Mouse (Mus musculus): ENCODE measurements around the gene Otx2.
"Not testable (repeated sequence)": the region's sequence is repeated elsewhere in the genome, so short reads cannot be mapped to it uniquely, and the experiment has no call there.

Gene Otx2

GRCm38 (mm10) chr14:48653081-48653480 lies 20.5 kb downstream of the Otx2 start:
- DNase-seq, result no peak

- DNase-seq, result no peak
Measured at GRCm38 (mm10) chr14:48652256-48652655, 21.4 kb downstream of the Otx2 start.

- no peak for DNase-seq
Measured at GRCm38 (mm10) chr14:48651471-48652211, 22.0 kb downstream of the Otx2 start.

- DNase-seq, result no peak
Measured at GRCm38 (mm10) chr14:48641462-48642395, 31.9 kb downstream of the Otx2 start.

GRCm38 (mm10) chr14:48633141-48633540 lies 40.5 kb downstream of the Otx2 start:
- DNase-seq, result no peak

- DNase-seq, result no peak
Measured at GRCm38 (mm10) chr14:48632335-48632734, 41.3 kb downstream of the Otx2 start.

- no peak for DNase-seq
Measured at GRCm38 (mm10) chr14:48631486-48631885, 42.1 kb downstream of the Otx2 start.

GRCm38 (mm10) chr14:48629404-48629803 lies 44.2 kb downstream of the Otx2 start:
- no peak for DNase-seq

- no peak for DNase-seq
Measured at GRCm38 (mm10) chr14:48626271-48626670, 47.3 kb downstream of the Otx2 start.

GRCm38 (mm10) chr14:48625331-48625694 lies 48.3 kb downstream of the Otx2 start:
- no peak for DNase-seq

- DNase-seq, result peak; percentile 43
Measured at GRCm38 (mm10) chr14:48624596-48625330, 48.9 kb downstream of the Otx2 start.

GRCm38 (mm10) chr14:48622726-48623125 lies 50.9 kb downstream of the Otx2 start:
- not testable (repeated sequence) for DNase-seq

GRCm38 (mm10) chr14:48616361-48616760 lies 57.3 kb downstream of the Otx2 start:
- DNase-seq, result no peak

- DNase-seq, result no peak
Measured at GRCm38 (mm10) chr14:48608641-48609310, 64.8 kb downstream of the Otx2 start.

All from cerebellum, adult 11 months (tissue).